Mouse (Mus musculus): ENCODE results near the gene Serpinf2.
"Not testable (repeated sequence)": the region's sequence is repeated elsewhere in the genome, so short reads cannot be mapped to it uniquely, and the experiment has no call there.

The Serpinf2 gene

DNA sequence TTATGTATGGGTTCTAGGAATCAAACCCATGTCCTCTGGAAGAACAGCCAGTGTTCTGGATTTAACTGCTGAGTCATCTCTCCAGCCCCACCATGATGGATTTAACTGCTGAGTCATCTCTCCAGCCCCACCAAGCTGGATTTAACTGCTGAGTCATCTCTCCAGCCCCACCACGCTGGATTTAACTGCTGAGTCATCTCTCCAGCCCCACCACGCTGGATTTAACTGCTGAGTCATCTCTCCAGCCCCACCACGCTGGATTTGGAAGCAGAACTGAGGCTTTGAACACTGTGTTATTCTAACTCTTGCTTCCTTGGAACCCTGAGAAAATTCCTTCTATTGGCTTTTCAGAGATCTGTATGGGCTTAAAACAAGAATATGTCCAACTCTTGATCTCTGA, 55.9 kb downstream of the Serpinf2 start:
- not testable (repeated sequence) for DNase-seq (ENCODE audit: low spot score in 2 of 2)
